In genomic region chr11:78094504-78095143, GRCm38 (mm10) we compare ENCODE assay signal across 8 mouse cellular contexts. TPM values are rescaled to one million over a fixed set of nuclear protein-coding genes. Genes with fewer than 3 reads are reported as not detected.
DNase-seq lines count a peak whose midpoint lies in the region; ATAC-seq and TF ChIP-seq lines count a peak whose summit lies in the region.

Gene Fam222b (plus strand): TSS chr11:78094660.

- DNase-seq in ES-E14 (ENCODE audit: low read depth, low spot score) = peak; percentile 65
- peak; percentile 94 for DNase-seq in cerebellum, adult 11-12 months
- DNase-seq in heart, postnatal 36 days = peak; percentile 91 to 95
- peak; percentile 91 for DNase-seq in layer of hippocampus, adult 2 months (ENCODE audit: low spot score in 2 of 2)
- DNase-seq in lung, embryonic 14.5 days = peak; percentile 96
- DNase-seq in thymus, adult 2 months = peak; percentile 85

- peak within 1 kb of the TSS; percentile 97 for H3K9ac ChIP-seq in ES-E14 (ENCODE audit: insufficient read depth, low read depth, low read length, poor library complexity, severe bottlenecking)
- peak within 1 kb of the TSS; percentile 87 for H3K9ac ChIP-seq in forebrain, embryonic 16.5 days (replicated peaks; ENCODE audit: low read depth, low read length)
- peak within 1 kb of the TSS; percentile 60 for H3K9ac ChIP-seq in lung, embryonic 14.5 days

- TF ChIP-seq CTCF in layer of hippocampus, adult 2 months (conservative IDR thresholded peaks at IDR 0.05) = no peak
- no peak for TF ChIP-seq CTCF in lung, embryonic 14.5 days (IDR thresholded peaks at IDR 0.05; ENCODE audit: low read depth)
- no peak for TF ChIP-seq CTCF in olfactory bulb, adult 2 months (IDR thresholded peaks at IDR 0.05; ENCODE audit: insufficient read depth, low read depth, low read length)
- TF ChIP-seq CTCF in thymus, adult 2 months (IDR thresholded peaks at IDR 0.05; ENCODE audit: borderline replicate concordance, control insufficient read depth, extremely low read depth, insufficient read depth, low read length, poor library complexity) = peak; percentile 30; the same call in 1 of the 2 replicates

- intact Hi-C loops in heart, postnatal 36 days (cut with DNase I) = no loop called here

- TF ChIP-seq POLR2A in olfactory bulb, adult 2 months (IDR thresholded peaks at IDR 0.05; ENCODE audit: insufficient read depth, low read depth, low read length) = peak; percentile 77
- peak; percentile 46; the same call in 1 of the 2 replicates for TF ChIP-seq POLR2A in thymus, adult 2 months (IDR thresholded peaks at IDR 0.05; ENCODE audit: control insufficient read depth, extremely low read depth, insufficient read depth, low read length, poor library complexity)

- peak within 1 kb of the TSS; percentile 81 for H3K4me2 ChIP-seq in forebrain, embryonic 16.5 days (ENCODE audit: low read length)
- H3K4me2 ChIP-seq in lung, embryonic 14.5 days = peak within 1 kb of the TSS; percentile 72

- H3K36me3 ChIP-seq in ES-E14 (ENCODE audit: control insufficient read depth, insufficient read depth, low read length, poor library complexity, severe bottlenecking) = peaks cover under 1% of the 10 kb centered on the region; the same call in 1 of the 2 replicates
- no peaks in the 10 kb centered on the region for H3K36me3 ChIP-seq in forebrain, embryonic 16.5 days (ENCODE audit: control insufficient read depth, insufficient read depth)
- peaks cover 4% of the 10 kb centered on the region; the same call in 1 of the 2 replicates for H3K36me3 ChIP-seq in lung, embryonic 14.5 days (ENCODE audit: insufficient read depth)
- H3K36me3 ChIP-seq in thymus, adult 2 months (ENCODE audit: control insufficient read depth, insufficient read depth, low read length) = no peaks in the 10 kb centered on the region

- peak within 1 kb of the TSS; percentile 86 to 99 for H3K4me3 ChIP-seq in ES-E14 (ENCODE audit: insufficient read depth in 1 of 2, low read depth in 1 of 2, low read length in 2 of 2, poor library complexity in 1 of 2, severe bottlenecking in 1 of 2)
- peak within 1 kb of the TSS; percentile 90 for H3K4me3 ChIP-seq in forebrain, embryonic 16.5 days (replicated peaks; ENCODE audit: low read length)
- peak within 1 kb of the TSS; percentile 92 for H3K4me3 ChIP-seq in layer of hippocampus, adult 2 months
- peak within 1 kb of the TSS; percentile 57 for H3K4me3 ChIP-seq in lung, embryonic 14.5 days (ENCODE audit: low read depth, low read length)
- peak within 1 kb of the TSS; percentile 82 for H3K4me3 ChIP-seq in olfactory bulb, adult 2 months (ENCODE audit: insufficient read depth, low read depth, low read length)
- H3K4me3 ChIP-seq in thymus, adult 2 months (ENCODE audit: control insufficient read depth, insufficient read depth, low read length) = peak within 1 kb of the TSS; percentile 64

- no peaks in the 10 kb centered on the region for H3K9me3 ChIP-seq in ES-E14 (ENCODE audit: control insufficient read depth, insufficient read depth, low read depth, low read length)
- no peaks in the 10 kb centered on the region for H3K9me3 ChIP-seq in forebrain, embryonic 16.5 days (ENCODE audit: control insufficient read depth, low read length)
- H3K9me3 ChIP-seq in lung, embryonic 14.5 days (ENCODE audit: low read depth, low read length) = no peaks in the 10 kb centered on the region

- WGBS in forebrain, embryonic 16.5 days = under 1% methylated on average over 38 of the region's 38 CpGs
- WGBS in lung, embryonic 14.5 days = under 1% methylated on average over 38 of the region's 38 CpGs
- WGBS in olfactory bulb, adult 2 months = under 1% methylated on average over 38 of the region's 38 CpGs
- WGBS in thymus, adult 2 months = under 1% methylated on average over 38 of the region's 38 CpGs

- ATAC-seq in forebrain, embryonic 16.5 days = peak; percentile 98
- peak; percentile 97 for ATAC-seq in lung, embryonic 14.5 days (ENCODE audit: insufficient read depth)

- peak within 1 kb of the TSS; percentile 45; the same call in 1 of the 2 replicates for H3K27ac ChIP-seq in ES-E14 (ENCODE audit: insufficient read depth, low read depth, low read length, poor library complexity, severe bottlenecking)
- peak within 1 kb of the TSS; percentile 61 for H3K27ac ChIP-seq in forebrain, embryonic 16.5 days (ENCODE audit: low read length)
- H3K27ac ChIP-seq in layer of hippocampus, adult 2 months = peak within 1 kb of the TSS; percentile 92
- H3K27ac ChIP-seq in lung, embryonic 14.5 days (ENCODE audit: low read depth) = 0 out of 2 replicates have a peak within 1 kb of the TSS, but pooled peaks have one; percentile 48
- H3K27ac ChIP-seq in olfactory bulb, adult 2 months (ENCODE audit: insufficient read depth, low read depth, low read length) = peak within 1 kb of the TSS; percentile 58
- no peak within 1 kb of the TSS for H3K27ac ChIP-seq in thymus, adult 2 months (ENCODE audit: control insufficient read depth, insufficient read depth, low read length)

- H3K4me1 ChIP-seq in ES-E14 (ENCODE audit: control insufficient read depth in 2 of 2, insufficient read depth in 2 of 2, low read length in 2 of 2, poor library complexity in 1 of 2) = peaks cover 3 to 5% of the 10 kb centered on the region in 2 experiments
- H3K4me1 ChIP-seq in forebrain, embryonic 16.5 days (replicated peaks; ENCODE audit: control insufficient read depth, insufficient read depth, low read length) = peaks cover 16% of the 10 kb centered on the region
- peaks cover 6% of the 10 kb centered on the region for H3K4me1 ChIP-seq in lung, embryonic 14.5 days (ENCODE audit: insufficient read depth)
- peaks cover 3% of the 10 kb centered on the region; the same call in 1 of the 2 replicates for H3K4me1 ChIP-seq in olfactory bulb, adult 2 months (ENCODE audit: control insufficient read depth, insufficient read depth, low read length)
- peaks cover 4% of the 10 kb centered on the region; the same call in 1 of the 2 replicates for H3K4me1 ChIP-seq in thymus, adult 2 months (replicated peaks; ENCODE audit: control insufficient read depth, insufficient read depth, low read length)

- in situ Hi-C loops in ES-E14 (cut with MboI; ENCODE audit: low sequenced_read_pairs in 2 of 2, unreplicated experiment in 2 of 2) = no loop called here

- no peaks in the 10 kb centered on the region for H3K27me3 ChIP-seq in forebrain, embryonic 16.5 days (replicated peaks; ENCODE audit: control insufficient read depth, insufficient read depth, low read length)
- no peaks in the 10 kb centered on the region for H3K27me3 ChIP-seq in lung, embryonic 14.5 days (ENCODE audit: insufficient read depth, low read length)
- H3K27me3 ChIP-seq in thymus, adult 2 months (ENCODE audit: control insufficient read depth, insufficient read depth, low read length) = no peaks in the 10 kb centered on the region

TF ChIP-seq in ES-E14, 5 proteins besides CTCF, POLR2A, EP300 and RAD21:
- TF ChIP-seq HCFC1 (IDR thresholded peaks at IDR 0.05; ENCODE audit: borderline replicate concordance, insufficient read depth, low read length) (peak; percentile 8; the same call in 1 of the 2 replicates), ZC3H11A (IDR thresholded peaks at IDR 0.05; ENCODE audit: borderline replicate concordance, low read depth, low read length) (no peak)

RNA-seq across cellular contexts. Expression of gene Fam222b, which starts in this region (rescaled TPM):
- 8.9 and 11.7 TPM in 2 replicates for total RNA-seq in ES-E14 (2012; rRNA removed)
- polyA plus RNA-seq in forebrain, embryonic 16.5 days (2015; fragmentation: Nextera tagmentation; extraction: Ambion mirVana) = 18.8 and 21.1 TPM in 2 replicates
- 10 to 100 TPM; 11.7 to 12.3 TPM for total RNA-seq in heart, postnatal 36 days (2021)
- 10 to 100 TPM; 29.5 to 30.3 TPM for total RNA-seq in layer of hippocampus, adult 2 months (2021)
- polyA plus RNA-seq in lung, embryonic 14.5 days (2014; fragmentation: Nextera tagmentation; extraction: Ambion mirVana) = 17.8 and 17.9 TPM in 2 replicates
- polyA plus RNA-seq in olfactory bulb, adult 2 months (2012; ENCODE audit: insufficient read depth, insufficient read length, low replicate concordance, missing spikeins) = not detected in 2 replicates
- 17.6 and 18.9 TPM in 2 replicates for polyA plus RNA-seq in thymus, adult 2 months (2012; rRNA removed)
